Mouse (Mus musculus) midbrain, embryonic 10.5 days (tissue): Measurements from ENCODE around the gene Tent4a. TPM values are rescaled to one million over a fixed set of nuclear protein-coding genes. Genes with fewer than 3 reads are reported as not detected.
"Not testable (repeated sequence)": the region's sequence is repeated elsewhere in the genome, so short reads cannot be mapped to it uniquely, and the experiment has no call there.

Source experiments
- DNase-seq: peaks from one replicate; pipeline ENCODE4 v3.0.0-alpha.2; 2017; ENCODE audit warnings: low spot score
- H3K27ac ChIP-seq: fragments of 300-500 bp; sonication (generic); replicated peaks from 2 replicates; pipeline ENCODE4 v1.5.1; 2016; ENCODE audit warnings: mild to moderate bottlenecking
- H3K27me3 ChIP-seq: fragments of 300-500 bp; sonication (generic); 2 replicates; pipeline ENCODE4 v1.6.1; 2016; ENCODE audit warnings: low read depth, mild to moderate bottlenecking; ENCODE audit not compliant: poor library complexity, severe bottlenecking
- H3K36me3 ChIP-seq: fragments of 300-500 bp; sonication (generic); 2 replicates; pipeline ENCODE4 v1.6.1; 2016; ENCODE audit warnings: mild to moderate bottlenecking, moderate library complexity
- H3K4me1 ChIP-seq: fragments of 300-500 bp; sonication (generic); 2 replicates; pipeline ENCODE4 v1.6.1; 2016
- H3K4me3 ChIP-seq: fragments of 300-500 bp; sonication (generic); 2 replicates; pipeline ENCODE4 v1.5.1; 2016; ENCODE audit warnings: mild to moderate bottlenecking, moderate library complexity
- H3K9me3 ChIP-seq: fragments of 300-500 bp; sonication (generic); replicated peaks from 2 replicates; pipeline ENCODE4 v1.6.1; 2016; ENCODE audit warnings: mild to moderate bottlenecking
- WGBS: fragments of 180-500 bp; shearing (Covaris S2); methylation state at CpG from one replicate; pipeline ENCODE4 v1.1.7; 2016; 5-methylcytosine and 5-hydroxymethylcytosine counted together
- polyA plus RNA-seq: library from polyadenylated mRNA; unstranded; fragments of >200 nt; fragmentation: Nextera tagmentation; extraction: Ambion mirVana; gene quantifications from 2 replicates; pipeline ENCODE4 v1.2.1, GENCODE M21; 2016

Gene Tent4a
- polyA plus RNA-seq: 4.9 and 5.2 TPM in 2 replicates

- H3K9me3 ChIP-seq: no peaks in the 10 kb centered on the region
- H3K36me3 ChIP-seq: peaks cover 20% of the 10 kb centered on the region
- WGBS: under 1% methylated on average over 48 of the region's 57 CpGs
- DNase-seq: no peak
- peak within 1 kb of the TSS; percentile 99 for H3K27ac ChIP-seq
- peaks cover 64% of the 10 kb centered on the region for H3K4me1 ChIP-seq
- H3K27me3 ChIP-seq: peaks cover 1% of the 10 kb centered on the region; the same call in 1 of the 2 replicates
- H3K4me3 ChIP-seq: peak within 1 kb of the TSS; percentile 98
These were observed at the start of gene Tent4a for GRCm38 (mm10) chr13:69534334-69534653. Gene Tent4a, minus strand, starts transcription at chr13:69534617.

GRCm38 (mm10) chr13:69583591-69583990 is 49.2 kb upstream of the Tent4a start:
- H3K9me3 ChIP-seq: no peaks in the 10 kb centered on the region
- no peak overlapping the region for H3K27ac ChIP-seq
- H3K36me3 ChIP-seq: 0 out of 2 replicates have a peak, but pooled peaks cover 3% of the 10 kb centered on the region
- DNase-seq: no peak
- WGBS: 89% methylated on average over 6 of the region's 6 CpGs
- no peaks in the 10 kb centered on the region for H3K27me3 ChIP-seq
- peaks cover 11% of the 10 kb centered on the region for H3K4me1 ChIP-seq
- no peak overlapping the region for H3K4me3 ChIP-seq

GRCm38 (mm10) chr13:69582411-69582810 is 48.0 kb upstream of the Tent4a start:
- no peak overlapping the region for H3K4me3 ChIP-seq
- H3K9me3 ChIP-seq: no peaks in the 10 kb centered on the region
- no peak overlapping the region for H3K27ac ChIP-seq
- 93% methylated on average over 6 of the region's 6 CpGs for WGBS
- peaks cover 11% of the 10 kb centered on the region for H3K4me1 ChIP-seq
- 0 out of 2 replicates have a peak, but pooled peaks cover 3% of the 10 kb centered on the region for H3K36me3 ChIP-seq
- DNase-seq: no peak
- no peaks in the 10 kb centered on the region for H3K27me3 ChIP-seq

- 89% methylated on average over 16 of the region's 16 CpGs for WGBS
These were observed 42.9 kb upstream of the Tent4a start for GRCm38 (mm10) chr13:69577181-69577834.

GRCm38 (mm10) chr13:69576676-69577075 is 42.3 kb upstream of the Tent4a start:
- Histone ChIP-seq H3K36me3 (no peaks in the 10 kb centered on the region), H3K4me3 (no peak overlapping the region), H3K4me1 (no peaks in the 10 kb centered on the region), H3K27ac (no peak overlapping the region), H3K9me3 (no peaks in the 10 kb centered on the region), H3K27me3 (no peaks in the 10 kb centered on the region)
- DNase-seq: no peak
- 66% methylated on average over 11 of the region's 11 CpGs for WGBS

More at GRCm38 (mm10) chr13:69577181-69577834, 42.9 kb upstream of the Tent4a start:
- H3K36me3 ChIP-seq: 0 out of 2 replicates have a peak, but pooled peaks cover 2% of the 10 kb centered on the region
- H3K4me1 ChIP-seq: no peaks in the 10 kb centered on the region
- H3K27ac ChIP-seq: no peak overlapping the region
- no peak overlapping the region for H3K4me3 ChIP-seq
- H3K9me3 ChIP-seq: no peaks in the 10 kb centered on the region
- DNase-seq: no peak
- no peaks in the 10 kb centered on the region for H3K27me3 ChIP-seq

GRCm38 (mm10) chr13:69572594-69572993 is 38.2 kb upstream of the Tent4a start:
- Histone ChIP-seq H3K4me1 (no peaks in the 10 kb centered on the region), H3K27ac (no peak overlapping the region), H3K27me3 (no peaks in the 10 kb centered on the region), H3K4me3 (no peak overlapping the region), H3K9me3 (no peaks in the 10 kb centered on the region), H3K36me3 (no peaks in the 10 kb centered on the region)
- DNase-seq: no peak
- 96% methylated on average over 3 of the region's 3 CpGs for WGBS

- H3K27ac ChIP-seq: no peak overlapping the region
- no peak for DNase-seq
- H3K4me3 ChIP-seq: no peak overlapping the region
- 86% methylated on average over 9 of the region's 9 CpGs for WGBS
- H3K4me1 ChIP-seq: no peaks in the 10 kb centered on the region
- H3K9me3 ChIP-seq: no peaks in the 10 kb centered on the region
- no peaks in the 10 kb centered on the region for H3K27me3 ChIP-seq
- no peaks in the 10 kb centered on the region for H3K36me3 ChIP-seq
These were observed 34.8 kb upstream of the Tent4a start for GRCm38 (mm10) chr13:69569201-69569600.

- not testable (repeated sequence) for H3K4me1 ChIP-seq, H3K36me3 ChIP-seq, H3K9me3 ChIP-seq, H3K27ac ChIP-seq, DNase-seq, H3K27me3 ChIP-seq, H3K4me3 ChIP-seq
- WGBS: 90% methylated on average over 4 of the region's 4 CpGs
These were observed 31.0 kb upstream of the Tent4a start for GRCm38 (mm10) chr13:69565401-69565800.

- H3K27me3 ChIP-seq: no peaks in the 10 kb centered on the region
- H3K9me3 ChIP-seq: no peaks in the 10 kb centered on the region
- H3K4me1 ChIP-seq: peaks cover 5% of the 10 kb centered on the region
- no peak overlapping the region for H3K27ac ChIP-seq
- H3K4me3 ChIP-seq: no peak overlapping the region
- no peaks in the 10 kb centered on the region for H3K36me3 ChIP-seq
- no peak for DNase-seq
These were observed 30.2 kb upstream of the Tent4a start for GRCm38 (mm10) chr13:69564573-69564972.

- Histone ChIP-seq H3K27ac (no peak overlapping the region), H3K27me3 (no peaks in the 10 kb centered on the region), H3K4me1 (peaks cover 11% of the 10 kb centered on the region), H3K4me3 (no peak overlapping the region), H3K9me3 (no peaks in the 10 kb centered on the region), H3K36me3 (no peaks in the 10 kb centered on the region)
- DNase-seq: no peak
- 88% methylated on average over 3 of the region's 3 CpGs for WGBS
These were observed 29.5 kb upstream of the Tent4a start for GRCm38 (mm10) chr13:69563905-69564304.

- no peak for DNase-seq
- Histone ChIP-seq H3K36me3 (no peaks in the 10 kb centered on the region), H3K9me3 (no peaks in the 10 kb centered on the region), H3K4me3 (no peak overlapping the region), H3K27ac (no peak overlapping the region), H3K27me3 (no peaks in the 10 kb centered on the region), H3K4me1 (peaks cover 11% of the 10 kb centered on the region)
- 73% methylated on average over 12 of the region's 12 CpGs for WGBS
These were observed 28.5 kb upstream of the Tent4a start for GRCm38 (mm10) chr13:69562654-69563574.

- H3K4me3 ChIP-seq: no peak overlapping the region
- H3K9me3 ChIP-seq: no peaks in the 10 kb centered on the region
- DNase-seq: no peak
- no peaks in the 10 kb centered on the region for H3K27me3 ChIP-seq
- 84% methylated on average over 9 of the region's 9 CpGs for WGBS
- no peak overlapping the region for H3K27ac ChIP-seq
- peaks cover 11% of the 10 kb centered on the region for H3K4me1 ChIP-seq
- H3K36me3 ChIP-seq: no peaks in the 10 kb centered on the region
These were observed 27.6 kb upstream of the Tent4a start for GRCm38 (mm10) chr13:69562004-69562403.
